Mouse (Mus musculus): ENCODE measurements at regions not wholly inside any gene's neighbourhood (a gene's known extent, or its start where the extent isn't known, plus 50 kb on each side); places are given as distances from the start of the nearest gene placed in this dataset.
A peak's percentile ranks its signal among the peaks of the same experiment; 100 is the strongest.
"Not testable (repeated sequence)": the region's sequence is repeated elsewhere in the genome, so short reads cannot be mapped to it uniquely, and the experiment has no call there.

GRCm38 (mm10) chr12:77526581-77526980 is 288.7 kb downstream of the Fut8 start:
- not testable (repeated sequence) for DNase-seq

- DNase-seq: no peak
Measured at GRCm38 (mm10) chr12:77527499-77527898, 289.6 kb downstream of the Fut8 start.

GRCm38 (mm10) chr12:77527953-77528865 is 290.3 kb downstream of the Fut8 start:
- DNase-seq: no peak

- no peak for DNase-seq
Measured at GRCm38 (mm10) chr12:77528868-77529271, 290.9 kb downstream of the Fut8 start.

DNA sequence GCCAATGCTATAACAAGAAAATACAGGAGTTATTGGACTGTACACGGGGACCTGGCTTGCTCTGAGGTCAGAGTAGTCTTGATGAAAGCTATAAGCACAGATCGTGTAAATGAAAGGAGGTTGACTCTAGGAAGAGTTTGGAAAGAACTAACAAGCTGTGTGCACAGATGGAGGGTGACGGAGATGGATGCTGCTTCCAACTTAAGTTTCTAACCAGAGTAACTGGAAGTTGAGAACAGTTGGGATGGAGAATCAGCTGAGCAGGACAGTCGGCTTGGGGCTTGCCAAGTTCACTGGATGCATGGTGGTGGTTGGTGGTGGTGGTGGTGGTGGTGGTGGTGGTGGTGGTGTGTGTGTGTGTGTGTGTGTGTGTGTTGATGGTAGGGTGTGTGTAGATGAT is 291.5 kb downstream of the Fut8 start:
- no peak for DNase-seq

DNA sequence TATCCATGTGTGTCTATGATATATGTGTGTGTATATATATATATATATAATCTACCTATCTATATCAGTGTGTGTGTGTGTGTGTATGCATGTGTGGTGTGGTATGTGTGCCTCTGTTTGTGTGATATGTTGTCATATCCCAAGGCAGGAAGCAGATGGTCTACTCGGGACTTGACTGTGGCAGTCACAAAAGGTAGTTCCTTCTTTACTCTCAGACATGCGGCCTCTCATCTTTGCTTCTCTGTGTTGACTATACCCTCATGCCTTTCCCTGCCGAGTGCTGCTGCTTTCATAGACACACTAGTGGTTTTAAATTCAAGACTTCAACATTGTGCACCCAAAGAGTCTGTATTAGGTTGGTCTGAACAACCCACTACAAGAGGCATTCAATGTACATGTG is 292.0 kb downstream of the Fut8 start:
- no peak for DNase-seq

- DNase-seq: peak; percentile 70
Measured at GRCm38 (mm10) chr12:77531294-77531693, 293.4 kb downstream of the Fut8 start.

DNA sequence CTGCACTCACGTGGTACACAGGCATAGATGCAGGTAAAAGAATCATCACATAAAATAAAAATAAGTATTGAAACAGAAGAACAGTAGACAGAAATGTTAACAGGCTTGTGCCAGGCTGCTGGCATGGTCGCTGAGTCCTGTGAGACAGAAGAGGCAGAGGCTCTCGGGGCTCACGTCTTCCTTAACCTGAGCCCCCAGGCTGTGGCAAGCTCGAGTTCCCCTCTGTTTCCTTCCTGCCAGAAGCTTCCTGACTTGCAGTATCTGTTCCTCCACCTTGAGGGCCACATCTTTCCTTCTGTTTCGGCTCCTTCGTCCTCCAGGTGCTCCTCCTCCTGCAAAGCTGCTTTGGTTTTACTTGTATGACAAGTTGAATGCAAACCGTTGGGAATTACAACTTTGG is 294.6 kb downstream of the Fut8 start:
- DNase-seq: no peak

- no peak for DNase-seq
Measured at GRCm38 (mm10) chr12:77533606-77534005, 295.7 kb downstream of the Fut8 start.

- DNase-seq: no peak
Measured at GRCm38 (mm10) chr12:77534079-77534478, 296.2 kb downstream of the Fut8 start.

GRCm38 (mm10) chr12:77535147-77535546 is 297.2 kb downstream of the Fut8 start:
- DNase-seq: no peak

- no peak for DNase-seq
Measured at GRCm38 (mm10) chr12:77537139-77537848, 299.4 kb downstream of the Fut8 start.

DNA sequence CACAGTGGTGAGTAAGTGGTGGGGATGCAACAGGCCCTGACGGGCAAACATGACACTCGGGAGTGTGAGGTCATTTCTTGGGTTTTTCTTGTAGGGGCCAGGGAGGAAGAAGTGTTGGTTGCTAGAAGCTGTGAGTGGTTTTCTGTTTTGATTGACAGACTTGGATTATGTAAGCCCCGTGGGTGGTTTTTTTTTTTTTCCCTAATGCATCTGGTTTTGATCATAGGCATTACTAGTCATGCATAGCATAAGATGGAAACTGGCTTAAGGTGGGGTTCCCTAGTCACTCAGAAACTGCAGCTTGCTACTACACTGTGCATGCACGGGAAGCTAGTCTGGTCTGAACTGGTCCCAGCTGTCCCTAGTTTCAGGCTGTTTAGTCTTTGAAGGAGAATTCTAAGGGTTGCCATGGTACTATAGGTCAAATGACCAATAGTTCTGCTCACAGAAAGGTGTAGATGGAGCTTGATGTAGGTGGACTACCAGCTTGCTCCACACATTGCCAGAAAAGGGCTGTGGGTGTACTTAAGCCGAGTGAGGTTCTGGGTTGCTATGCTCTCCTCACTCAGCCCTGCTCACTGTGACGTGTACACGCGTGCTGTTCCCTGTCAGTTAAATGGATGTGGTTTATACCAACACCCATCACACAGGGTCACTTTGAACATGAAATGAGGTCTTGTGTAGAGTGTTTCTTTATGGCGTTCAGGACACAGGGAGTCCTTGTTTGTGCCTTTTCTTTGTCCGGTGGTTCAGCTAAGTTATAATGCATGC is 301.9 kb downstream of the Fut8 start:
- DNase-seq: no peak

DNA sequence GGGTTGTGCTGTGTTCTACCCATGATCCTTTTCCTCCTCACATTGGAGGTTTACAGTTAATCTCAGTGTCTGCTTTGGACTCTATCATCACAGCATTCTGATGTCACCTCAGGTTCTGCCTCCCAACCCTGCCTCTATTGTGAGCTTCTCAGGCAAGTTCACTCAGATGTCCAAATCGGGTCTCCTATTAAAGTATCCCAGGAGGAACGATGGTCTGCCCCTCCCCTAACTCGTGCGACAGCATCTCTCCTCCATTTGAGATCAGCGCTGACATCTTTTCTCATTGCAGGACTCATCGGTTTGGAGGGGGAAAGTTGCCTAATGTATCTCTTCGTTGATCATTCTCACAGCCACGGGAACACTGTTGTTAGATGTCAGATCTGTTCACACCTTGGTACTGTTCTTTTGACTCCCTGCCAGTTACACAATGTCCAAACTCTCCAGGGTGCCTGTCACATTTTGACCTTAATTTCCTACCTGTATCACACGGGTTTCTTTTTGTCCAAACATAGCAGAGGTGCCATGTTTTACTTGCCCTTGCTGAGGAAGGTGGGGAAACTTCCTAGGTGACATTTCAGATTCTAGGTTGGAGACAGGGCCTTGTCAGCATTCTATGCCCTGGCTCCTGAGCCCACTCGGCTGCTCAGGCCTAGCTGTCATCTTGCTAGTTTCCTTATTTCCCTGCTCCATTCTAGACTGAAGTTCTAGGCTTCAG is 303.3 kb downstream of the Fut8 start:
- DNase-seq: no peak

DNA sequence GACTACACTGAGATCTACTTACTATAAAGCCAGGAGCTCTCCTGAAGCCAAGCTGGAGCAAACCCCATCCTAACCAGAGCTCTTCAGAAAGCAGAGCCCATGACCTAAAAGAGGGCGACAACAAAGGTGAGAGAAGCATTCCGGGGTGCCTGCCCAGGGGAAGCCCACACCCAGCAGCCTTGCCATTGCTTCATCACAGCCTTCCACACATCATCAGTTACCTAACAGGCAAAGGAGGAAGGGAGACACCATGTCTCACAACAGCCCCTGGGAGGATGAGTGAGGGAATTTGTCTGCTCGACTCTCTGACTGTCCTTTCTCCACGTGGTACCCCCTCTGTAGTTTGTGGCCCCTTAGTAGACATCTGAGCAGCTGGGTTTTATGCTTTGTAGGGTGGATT is 303.9 kb downstream of the Fut8 start:
- DNase-seq: no peak

GRCm38 (mm10) chr12:77543651-77544050 is 305.7 kb downstream of the Fut8 start:
- no peak for DNase-seq

- no peak for DNase-seq
Measured at GRCm38 (mm10) chr12:77546165-77546564, 308.2 kb downstream of the Fut8 start.

- DNase-seq: peak; percentile 47
Measured at GRCm38 (mm10) chr12:77568286-77568685, 330.4 kb downstream of the Fut8 start.

DNA sequence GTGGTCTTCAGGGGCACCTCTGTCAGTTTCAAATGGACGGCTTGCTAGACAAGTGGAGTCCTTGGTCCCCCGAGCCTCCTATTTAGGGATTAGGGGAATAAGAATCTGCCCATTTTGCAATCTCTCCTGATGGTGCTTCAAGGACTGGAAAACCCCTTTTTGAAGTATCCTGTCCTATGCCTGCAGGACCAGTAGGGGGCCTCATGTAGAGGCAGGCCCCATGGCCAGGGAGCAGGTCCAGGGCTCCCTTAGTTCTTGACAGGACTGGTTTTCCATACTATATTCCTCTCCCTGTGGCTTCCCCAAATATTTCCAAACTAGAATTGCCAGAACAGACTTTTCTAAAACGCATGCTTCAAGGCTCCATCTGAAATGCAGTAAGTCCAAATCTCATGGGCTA is 332.6 kb downstream of the Fut8 start:
- no peak for DNase-seq

- no peak for DNase-seq
Measured at GRCm38 (mm10) chr12:77571071-77571470, 333.1 kb downstream of the Fut8 start.

- no peak for DNase-seq
Measured at GRCm38 (mm10) chr12:77575046-77575445, 337.1 kb downstream of the Fut8 start.

GRCm38 (mm10) chr12:77588297-77588696 is 350.4 kb downstream of the Fut8 start:
- no peak for DNase-seq

- DNase-seq: no peak
Measured at GRCm38 (mm10) chr12:77589416-77589815, 351.5 kb downstream of the Fut8 start.
